Mouse (Mus musculus) thymus, adult 2 months (tissue): ENCODE results near the gene Btbd6.
A peak's percentile ranks its signal among the peaks of the same experiment; 100 is the strongest.

ENCODE experiments used
- CTCF ChIP-seq: fragments of 200-500 bp; IDR thresholded peaks from 2 replicates; pipeline ENCODE4 v1.5.1; 2012; ENCODE audit warnings: mild to moderate bottlenecking, control low read depth, low read length, moderate library complexity, borderline replicate concordance; ENCODE audit not compliant: control insufficient read depth, poor library complexity, insufficient read depth; ENCODE audit errors: extremely low read depth
- POLR2A ChIP-seq: fragments of 200-500 bp; IDR thresholded peaks from 2 replicates; pipeline ENCODE4 v1.6.1; 2012; ENCODE audit warnings: mild to moderate bottlenecking, low read length, control low read depth, moderate library complexity; ENCODE audit not compliant: control insufficient read depth, poor library complexity, insufficient read depth; ENCODE audit errors: extremely low read depth

- TF ChIP-seq CTCF (0 out of 2 replicates have a peak, but pooled peaks have one; percentile 27), POLR2A (no peak)
These were observed 9.1 kb downstream of the Btbd6 start for GRCm38 (mm10) chr12:112985346-112985745.
